Mouse (Mus musculus): ENCODE data around the gene Umodl1. TPM values are rescaled to one million over a fixed set of nuclear protein-coding genes. Genes with fewer than 3 reads are reported as not detected.
A peak's percentile ranks its signal among the peaks of the same experiment; 100 is the strongest.

Gene Umodl1
- not detected for polyA plus RNA-seq (2012; fragmentation: generic; extraction: Trizol)
- long read RNA-seq, experiment 1, result 0 reads
- long read RNA-seq, experiment 2, result 0 reads

DNA sequence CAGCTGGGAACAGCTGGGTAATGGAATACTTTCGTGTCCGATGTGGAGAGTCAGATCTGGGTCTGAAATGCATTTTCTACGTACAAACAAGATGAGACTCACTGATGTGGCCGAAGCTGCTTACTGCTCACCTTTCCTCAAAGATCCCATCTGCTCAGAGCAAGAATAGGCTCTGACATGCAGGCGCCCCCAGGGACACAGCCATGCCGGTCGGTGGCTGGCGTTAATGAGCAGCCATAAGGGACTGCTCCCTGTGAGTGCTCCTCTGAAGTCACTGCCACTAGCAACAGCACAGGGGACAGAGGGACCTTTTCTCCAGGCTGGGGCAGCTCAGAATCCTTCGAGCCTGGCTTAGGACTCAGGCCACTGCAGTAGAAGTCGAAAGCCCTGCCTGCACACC is at the start of gene Umodl1:
Gene Umodl1, plus strand, starts transcription at position 301 of the 400 bp plus-strand sequence.
- Histone ChIP-seq H3K36me3 (ENCODE audit: control insufficient read depth, insufficient read depth) (no peaks in the 10 kb centered on the region), H3K79me3 (ENCODE audit: low read depth) (no peaks in the 10 kb centered on the region), H3K4me3 (ENCODE audit: insufficient read depth, poor library complexity, severe bottlenecking) (no peak within 1 kb of the TSS), H3K27me3 (ENCODE audit: control insufficient read depth, insufficient read depth, insufficient read length) (no peaks in the 10 kb centered on the region), H3K79me2 (ENCODE audit: control insufficient read depth, insufficient read depth) (no peaks in the 10 kb centered on the region), H3ac (ENCODE audit: control insufficient read depth, insufficient read length, low read depth) (no peak within 1 kb of the TSS)
- no peak for TF ChIP-seq CTCF (IDR thresholded peaks at IDR 0.05; ENCODE audit: control insufficient read depth, insufficient read depth, insufficient read length)

DNA sequence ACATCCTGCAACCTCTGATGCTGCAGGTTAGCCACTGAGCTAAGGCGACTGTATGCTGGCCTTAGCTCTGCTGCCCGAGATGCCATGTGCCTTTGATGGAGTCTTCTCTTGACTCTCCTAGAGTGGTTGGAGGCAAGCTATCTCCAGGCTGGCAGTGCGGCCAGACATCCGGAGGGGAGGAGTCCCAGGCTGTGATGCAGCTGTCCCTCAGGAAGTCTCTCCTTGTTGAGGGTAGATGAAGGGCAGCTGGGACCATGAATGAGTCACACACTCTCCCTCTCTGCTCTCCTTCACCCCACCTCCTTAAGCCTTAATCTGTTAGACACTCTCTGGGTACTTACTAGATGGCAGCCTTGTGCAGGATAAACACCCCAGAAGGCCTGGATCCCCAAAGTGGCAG is 46.9 kb upstream of the Umodl1 start:
- H3K79me2 ChIP-seq (ENCODE audit: control insufficient read depth, insufficient read depth), result no peaks in the 10 kb centered on the region
- H3K36me3 ChIP-seq (ENCODE audit: control insufficient read depth, insufficient read depth), result no peaks in the 10 kb centered on the region
- TF ChIP-seq FOSL1 (IDR thresholded peaks at IDR 0.05; ENCODE audit: insufficient read depth, low read length, poor library complexity, severe bottlenecking) (no peak), CTCF (IDR thresholded peaks at IDR 0.05; ENCODE audit: control insufficient read depth, insufficient read depth, insufficient read length) (no peak), USF1 (IDR thresholded peaks at IDR 0.05; ENCODE audit: low read depth) (no peak), MYOG (IDR thresholded peaks at IDR 0.05; ENCODE audit: control insufficient read depth, extremely low read depth, insufficient read length) (no peak), MYOD1 (IDR thresholded peaks at IDR 0.05; ENCODE audit: control insufficient read depth, insufficient read length, low read depth) (peak; percentile 75), MAX (IDR thresholded peaks at IDR 0.05) (no peak), CEBPB (IDR thresholded peaks at IDR 0.05; ENCODE audit: low read depth) (no peak)
- no peaks in the 10 kb centered on the region for H3K79me3 ChIP-seq (ENCODE audit: low read depth)
- no peak overlapping the region for H3ac ChIP-seq (ENCODE audit: control insufficient read depth, insufficient read length, low read depth)
- H3K4me3 ChIP-seq (ENCODE audit: insufficient read depth, poor library complexity, severe bottlenecking), result no peak overlapping the region
- H3K27me3 ChIP-seq (ENCODE audit: control insufficient read depth, insufficient read depth, insufficient read length), result no peaks in the 10 kb centered on the region

DNA sequence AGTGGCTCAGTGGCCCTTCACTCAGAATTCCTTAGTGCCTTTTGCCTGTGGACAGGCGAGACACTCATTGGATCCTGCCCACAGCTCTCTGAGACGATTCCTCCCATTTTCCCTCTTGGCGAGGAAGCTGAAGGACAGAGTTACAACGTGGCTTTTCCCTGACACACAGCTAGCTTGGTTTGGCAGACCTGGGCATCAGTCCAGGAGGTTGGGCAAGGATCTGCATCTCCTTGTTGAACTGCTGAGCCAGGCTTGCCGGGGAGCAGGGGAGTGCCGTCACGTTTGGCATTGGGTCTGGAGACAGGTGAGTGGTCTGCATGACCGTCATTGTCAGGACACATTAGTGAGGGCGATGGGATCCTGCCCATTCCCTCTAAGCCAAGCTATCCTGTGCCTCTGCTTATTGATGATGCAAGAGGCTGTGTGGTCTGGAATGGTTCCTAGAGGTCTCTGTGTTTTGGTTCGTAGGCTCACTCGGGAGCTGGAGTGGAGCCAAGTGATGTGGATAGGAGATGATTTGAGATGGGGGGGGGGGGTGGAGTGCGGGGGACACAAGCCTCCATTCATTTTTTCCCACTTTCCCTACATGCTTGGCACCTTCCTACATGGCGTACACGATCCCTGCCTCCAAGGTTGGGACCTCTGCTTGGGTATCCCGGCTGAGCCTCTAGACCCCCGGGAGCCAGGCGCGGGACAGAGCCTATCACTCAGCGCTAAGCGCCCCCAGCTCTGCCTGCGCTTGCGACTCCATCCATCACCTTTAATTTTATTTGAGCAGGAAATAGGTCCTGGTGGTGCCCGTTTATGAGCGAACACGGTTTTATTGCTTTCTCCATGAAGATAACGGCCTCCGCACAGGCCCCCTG is 43.3 kb upstream of the Umodl1 start:
- no peaks in the 10 kb centered on the region for H3K79me3 ChIP-seq (ENCODE audit: low read depth)
- TF ChIP-seq MAX (IDR thresholded peaks at IDR 0.05) (no peak), FOSL1 (IDR thresholded peaks at IDR 0.05; ENCODE audit: insufficient read depth, low read length, poor library complexity, severe bottlenecking) (no peak), MYOD1 (IDR thresholded peaks at IDR 0.05; ENCODE audit: control insufficient read depth, insufficient read length, low read depth) (no peak), USF1 (IDR thresholded peaks at IDR 0.05; ENCODE audit: low read depth) (no peak), CEBPB (IDR thresholded peaks at IDR 0.05; ENCODE audit: low read depth) (peak; percentile 78)
- no peak overlapping the region for H3ac ChIP-seq (ENCODE audit: control insufficient read depth, insufficient read length, low read depth)
- H3K79me2 ChIP-seq (ENCODE audit: control insufficient read depth, insufficient read depth), result no peaks in the 10 kb centered on the region
- H3K4me3 ChIP-seq (ENCODE audit: insufficient read depth, poor library complexity, severe bottlenecking), result no peak overlapping the region
- H3K27me3 ChIP-seq (ENCODE audit: control insufficient read depth, insufficient read depth, insufficient read length), result no peaks in the 10 kb centered on the region
- H3K36me3 ChIP-seq (ENCODE audit: control insufficient read depth, insufficient read depth), result no peaks in the 10 kb centered on the region

DNA sequence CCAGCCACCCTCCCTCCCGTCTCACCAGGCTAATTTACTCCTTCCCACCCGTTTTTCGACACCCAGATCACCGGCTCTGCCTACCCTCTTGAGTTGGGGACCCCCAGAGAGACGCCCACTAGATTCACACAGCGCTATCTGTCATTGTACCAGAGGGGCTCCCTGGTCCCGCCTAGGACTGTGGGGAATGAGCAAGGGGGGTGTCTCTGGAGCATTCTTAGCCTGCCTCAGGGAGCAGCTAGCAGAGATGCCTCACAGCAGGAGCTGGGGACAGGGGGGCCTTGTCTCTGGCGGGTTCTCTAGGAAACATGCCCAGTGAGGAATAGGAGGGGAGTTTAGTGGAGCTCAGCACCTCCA is 42.7 kb upstream of the Umodl1 start:
- no peak overlapping the region for H3ac ChIP-seq (ENCODE audit: control insufficient read depth, insufficient read length, low read depth)
- no peak for TF ChIP-seq CEBPB (IDR thresholded peaks at IDR 0.05; ENCODE audit: low read depth)
- no peak for TF ChIP-seq USF1 (IDR thresholded peaks at IDR 0.05; ENCODE audit: low read depth)
- no peak for TF ChIP-seq MAX (IDR thresholded peaks at IDR 0.05)
- no peaks in the 10 kb centered on the region for H3K36me3 ChIP-seq (ENCODE audit: control insufficient read depth, insufficient read depth)
- H3K27me3 ChIP-seq (ENCODE audit: control insufficient read depth, insufficient read depth, insufficient read length), result no peaks in the 10 kb centered on the region
- no peak overlapping the region for H3K4me3 ChIP-seq (ENCODE audit: insufficient read depth, poor library complexity, severe bottlenecking)
- no peaks in the 10 kb centered on the region for H3K79me3 ChIP-seq (ENCODE audit: low read depth)
- no peaks in the 10 kb centered on the region for H3K79me2 ChIP-seq (ENCODE audit: control insufficient read depth, insufficient read depth)

DNA sequence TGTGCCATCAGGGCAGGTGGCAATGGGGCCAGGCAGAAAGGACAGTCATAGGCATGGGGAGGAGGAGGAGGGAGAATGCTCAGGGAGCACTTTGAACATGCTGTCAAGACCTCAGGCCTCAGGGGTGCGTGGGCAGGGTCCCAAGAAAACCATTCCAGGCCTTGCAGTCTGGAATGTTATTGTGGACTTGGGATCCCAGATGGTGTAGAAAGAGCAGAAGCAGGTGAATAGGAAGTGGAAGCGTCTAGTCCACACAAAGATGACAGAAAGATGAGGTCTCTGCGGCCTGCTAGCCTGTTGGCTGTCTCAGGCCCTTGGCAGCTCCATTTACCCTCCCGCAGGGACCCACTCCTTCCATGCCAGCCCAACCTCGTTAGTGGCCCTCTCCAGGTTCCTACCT is 41.9 kb upstream of the Umodl1 start:
- no peaks in the 10 kb centered on the region for H3K79me2 ChIP-seq (ENCODE audit: control insufficient read depth, insufficient read depth)

DNA sequence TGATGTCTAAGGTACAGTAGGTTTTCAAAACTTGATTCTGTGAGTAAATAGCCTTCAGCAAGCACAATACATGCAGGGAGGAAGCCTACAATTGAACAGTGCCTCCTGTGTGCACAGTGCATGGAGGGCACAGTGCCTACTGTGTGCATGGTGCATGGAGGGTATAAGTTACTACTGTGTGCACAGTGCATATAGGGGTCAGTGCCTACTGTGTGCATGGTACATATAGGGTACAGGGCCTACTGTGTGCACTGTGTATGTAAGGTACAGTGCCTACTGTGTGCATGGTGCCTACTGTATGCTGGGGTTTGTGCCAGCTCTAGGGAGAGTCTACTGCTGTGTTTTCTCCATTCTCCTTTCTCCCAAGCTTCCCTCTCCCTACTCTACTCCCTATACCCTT is 40.2 kb upstream of the Umodl1 start:
- TF ChIP-seq CTCF (IDR thresholded peaks at IDR 0.05; ENCODE audit: control insufficient read depth, insufficient read depth, insufficient read length) (no peak), FOSL1 (IDR thresholded peaks at IDR 0.05; ENCODE audit: insufficient read depth, low read length, poor library complexity, severe bottlenecking) (no peak), USF1 (IDR thresholded peaks at IDR 0.05; ENCODE audit: low read depth) (no peak), MAX (IDR thresholded peaks at IDR 0.05) (no peak), MYOD1 (IDR thresholded peaks at IDR 0.05; ENCODE audit: control insufficient read depth, insufficient read length, low read depth) (no peak)
- no peaks in the 10 kb centered on the region for H3K79me3 ChIP-seq (ENCODE audit: low read depth)
- no peak overlapping the region for H3K4me3 ChIP-seq (ENCODE audit: insufficient read depth, poor library complexity, severe bottlenecking)
- no peaks in the 10 kb centered on the region for H3K36me3 ChIP-seq (ENCODE audit: control insufficient read depth, insufficient read depth)
- no peaks in the 10 kb centered on the region for H3K27me3 ChIP-seq (ENCODE audit: control insufficient read depth, insufficient read depth, insufficient read length)
- H3K79me2 ChIP-seq (ENCODE audit: control insufficient read depth, insufficient read depth), result no peaks in the 10 kb centered on the region
- no peak overlapping the region for H3ac ChIP-seq (ENCODE audit: control insufficient read depth, insufficient read length, low read depth)

More for the DNA sequence above, 41.9 kb upstream of the Umodl1 start:
- Histone ChIP-seq H3K36me3 (ENCODE audit: control insufficient read depth, insufficient read depth) (no peaks in the 10 kb centered on the region), H3K4me3 (ENCODE audit: insufficient read depth, poor library complexity, severe bottlenecking) (no peak overlapping the region), H3K27me3 (ENCODE audit: control insufficient read depth, insufficient read depth, insufficient read length) (no peaks in the 10 kb centered on the region), H3K79me3 (ENCODE audit: low read depth) (no peaks in the 10 kb centered on the region), H3ac (ENCODE audit: control insufficient read depth, insufficient read length, low read depth) (no peak overlapping the region)
- no peak for TF ChIP-seq USF1 (IDR thresholded peaks at IDR 0.05; ENCODE audit: low read depth)
- no peak for TF ChIP-seq CTCF (IDR thresholded peaks at IDR 0.05; ENCODE audit: control insufficient read depth, insufficient read depth, insufficient read length)
- TF ChIP-seq MYOG (IDR thresholded peaks at IDR 0.05; ENCODE audit: control insufficient read depth, extremely low read depth, insufficient read length), result no peak
- TF ChIP-seq FOSL1 (IDR thresholded peaks at IDR 0.05; ENCODE audit: insufficient read depth, low read length, poor library complexity, severe bottlenecking), result no peak
- no peak for TF ChIP-seq MYOD1 (IDR thresholded peaks at IDR 0.05; ENCODE audit: control insufficient read depth, insufficient read length, low read depth)
- no peak for TF ChIP-seq MAX (IDR thresholded peaks at IDR 0.05)
- TF ChIP-seq CEBPB (IDR thresholded peaks at IDR 0.05; ENCODE audit: low read depth), result no peak

All from C2C12 (cell line).